Mouse (Mus musculus): ENCODE data around the gene Tubd1. TPM values are rescaled to one million over a fixed set of nuclear protein-coding genes. Genes with fewer than 3 reads are reported as not detected.

Tubd1 gene
- total and polyA plus RNA-seq, 2 experiments from 2014 or later, result 2.7 to 5.0 TPM

- H3K4me2 ChIP-seq (ENCODE audit: low read depth, low read length, poor library complexity, severe bottlenecking), result no peak overlapping the region
- no peak overlapping the region for H3K27ac ChIP-seq (ENCODE audit: low read depth, low read length)
- no peaks in the 10 kb centered on the region for H3K27me3 ChIP-seq (ENCODE audit: insufficient read depth, low read length)
- H3K4me1 ChIP-seq (ENCODE audit: insufficient read depth, low read length), result no peaks in the 10 kb centered on the region
- H3K4me3 ChIP-seq (ENCODE audit: low read depth, low read length), result no peak overlapping the region
- WGBS, result 90% methylated on average over 5 of the region's 5 CpGs
- H3K9me3 ChIP-seq (ENCODE audit: low read length), result no peaks in the 10 kb centered on the region
- ATAC-seq (ENCODE audit: low FRiP score) (no peak), DNase-seq (ENCODE audit: low spot score) (no peak)
- no peak for TF ChIP-seq CTCF (IDR thresholded peaks at IDR 0.05)
- no peaks in the 10 kb centered on the region; the same call in 1 of the 2 replicates for H3K36me3 ChIP-seq (ENCODE audit: insufficient read depth, low read length)
- H3K9ac ChIP-seq (replicated peaks; ENCODE audit: low read length, poor library complexity, severe bottlenecking), result no peak overlapping the region
Observed at GRCm38 (mm10) chr11:86598154-86598553, 53.4 kb downstream of the Tubd1 start.

DNA sequence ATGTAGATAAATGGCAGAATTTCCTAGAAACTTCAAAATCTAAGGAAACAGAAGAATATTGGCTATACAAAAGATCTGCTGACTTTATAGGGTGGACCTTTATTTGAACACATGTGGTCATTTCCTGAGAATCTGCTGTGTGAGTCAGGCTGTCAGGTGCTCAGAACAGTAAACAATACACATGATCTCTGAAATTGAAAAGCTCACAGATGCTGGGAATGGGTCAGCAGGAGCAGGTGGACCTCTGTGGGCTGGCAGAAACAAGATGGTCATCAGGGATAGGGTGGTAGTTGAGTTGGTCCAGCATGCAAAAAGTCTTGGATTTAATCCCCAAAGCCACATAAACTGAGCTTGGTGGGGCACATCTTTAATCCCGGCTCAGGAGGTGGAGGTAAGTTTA lies 53.8 kb downstream of the Tubd1 start:
- Histone ChIP-seq H3K4me3 (ENCODE audit: low read depth, low read length) (no peak overlapping the region), H3K9ac (replicated peaks; ENCODE audit: low read length, poor library complexity, severe bottlenecking) (no peak overlapping the region), H3K27ac (ENCODE audit: low read depth, low read length) (no peak overlapping the region), H3K4me1 (ENCODE audit: insufficient read depth, low read length) (no peaks in the 10 kb centered on the region), H3K4me2 (ENCODE audit: low read depth, low read length, poor library complexity, severe bottlenecking) (no peak overlapping the region), H3K9me3 (ENCODE audit: low read length) (no peaks in the 10 kb centered on the region), H3K36me3 (ENCODE audit: insufficient read depth, low read length) (no peaks in the 10 kb centered on the region; the same call in 1 of the 2 replicates), H3K27me3 (ENCODE audit: insufficient read depth, low read length) (no peaks in the 10 kb centered on the region)
- TF ChIP-seq CTCF (IDR thresholded peaks at IDR 0.05), result no peak
- 70% methylated on average over 1 of the region's 1 CpGs for WGBS
- no peak for DNase-seq (ENCODE audit: low spot score)
- no peak for ATAC-seq (ENCODE audit: low FRiP score)

DNA sequence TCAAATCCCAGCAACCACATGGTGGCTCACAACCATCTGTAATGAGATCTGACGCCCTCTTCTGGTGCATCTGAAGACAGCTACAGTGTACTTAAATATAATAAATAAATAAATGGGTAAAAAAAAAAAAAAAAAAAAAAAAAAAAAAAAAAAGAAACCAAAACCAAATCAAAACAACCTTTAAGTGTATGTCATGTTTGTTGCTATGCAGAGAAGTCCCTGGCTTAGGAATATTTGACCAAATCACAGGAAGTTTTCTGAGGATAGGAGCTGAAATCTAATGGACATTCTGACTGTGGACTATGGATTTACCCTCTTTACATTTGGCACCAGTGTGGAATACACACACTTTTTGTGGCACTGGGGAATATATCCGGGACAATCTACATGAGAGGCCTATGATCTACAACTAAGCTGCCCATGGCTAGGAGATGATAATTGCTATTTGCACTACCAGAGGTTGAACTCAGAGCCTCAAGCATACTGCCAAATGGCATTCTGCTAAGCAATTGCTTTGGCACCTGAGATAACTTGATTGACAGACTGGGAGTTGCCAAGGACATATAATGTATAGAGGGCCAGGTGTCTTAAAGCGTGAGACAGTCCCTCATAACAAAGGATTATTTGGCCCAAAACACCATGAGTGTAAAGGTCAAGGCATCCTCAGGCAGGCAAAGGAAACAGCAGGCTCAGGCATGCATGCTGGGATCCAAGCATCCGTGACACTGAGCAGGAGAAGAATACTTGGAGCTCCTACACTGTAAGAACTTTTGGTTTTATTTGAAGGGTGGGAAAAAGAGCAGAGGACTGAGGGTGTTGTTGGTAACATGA lies 54.8 kb downstream of the Tubd1 start:
- no peaks in the 10 kb centered on the region for H3K4me1 ChIP-seq (ENCODE audit: insufficient read depth, low read length)
- H3K27me3 ChIP-seq (ENCODE audit: insufficient read depth, low read length), result no peaks in the 10 kb centered on the region
- H3K36me3 ChIP-seq (ENCODE audit: insufficient read depth, low read length), result no peaks in the 10 kb centered on the region; the same call in 1 of the 2 replicates
- no peak overlapping the region for H3K4me2 ChIP-seq (ENCODE audit: low read depth, low read length, poor library complexity, severe bottlenecking)
- H3K27ac ChIP-seq (ENCODE audit: low read depth, low read length), result no peak overlapping the region
- no peaks in the 10 kb centered on the region for H3K9me3 ChIP-seq (ENCODE audit: low read length)
- no peak for TF ChIP-seq CTCF (IDR thresholded peaks at IDR 0.05)
- DNase-seq (ENCODE audit: low spot score) (no peak), ATAC-seq (ENCODE audit: low FRiP score) (no peak)
- 73% methylated on average over 4 of the region's 4 CpGs for WGBS
- H3K9ac ChIP-seq (replicated peaks; ENCODE audit: low read length, poor library complexity, severe bottlenecking), result no peak overlapping the region
- H3K4me3 ChIP-seq (ENCODE audit: low read depth, low read length), result no peak overlapping the region

DNA sequence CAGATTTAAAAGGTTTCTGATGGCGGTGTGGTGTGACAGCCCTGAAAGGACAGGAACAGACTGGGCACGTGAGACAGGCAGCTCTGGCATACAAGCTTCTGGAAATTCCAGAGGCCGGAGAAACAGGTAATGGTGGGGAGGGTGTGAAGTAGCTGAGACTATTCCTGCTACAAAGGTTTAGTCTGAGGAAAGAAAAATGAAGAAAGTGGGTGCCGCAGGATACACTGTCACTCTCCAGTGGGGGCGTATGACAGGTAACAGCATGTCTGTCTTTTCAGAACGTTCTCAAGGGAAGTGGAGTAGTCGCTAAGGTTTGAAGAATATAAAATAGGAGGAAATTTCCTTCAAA lies 55.4 kb downstream of the Tubd1 start:
- Histone ChIP-seq H3K9ac (replicated peaks; ENCODE audit: low read length, poor library complexity, severe bottlenecking) (no peak overlapping the region), H3K4me2 (ENCODE audit: low read depth, low read length, poor library complexity, severe bottlenecking) (no peak overlapping the region), H3K36me3 (ENCODE audit: insufficient read depth, low read length) (no peaks in the 10 kb centered on the region; the same call in 1 of the 2 replicates), H3K27me3 (ENCODE audit: insufficient read depth, low read length) (no peaks in the 10 kb centered on the region), H3K9me3 (ENCODE audit: low read length) (no peaks in the 10 kb centered on the region), H3K4me3 (ENCODE audit: low read depth, low read length) (no peak overlapping the region), H3K27ac (ENCODE audit: low read depth, low read length) (no peak overlapping the region), H3K4me1 (ENCODE audit: insufficient read depth, low read length) (no peaks in the 10 kb centered on the region)
- WGBS, result 92% methylated on average over 7 of the region's 7 CpGs
- no peak for ATAC-seq (ENCODE audit: low FRiP score)
- TF ChIP-seq CTCF (IDR thresholded peaks at IDR 0.05), result no peak
- DNase-seq (ENCODE audit: low spot score), result no peak

GRCm38 (mm10) chr11:86602116-86602515 lies 57.3 kb downstream of the Tubd1 start:
- H3K9ac ChIP-seq (replicated peaks; ENCODE audit: low read length, poor library complexity, severe bottlenecking), result no peak overlapping the region
- no peak overlapping the region for H3K27ac ChIP-seq (ENCODE audit: low read depth, low read length)
- H3K4me3 ChIP-seq (ENCODE audit: low read depth, low read length), result no peak overlapping the region
- 66% methylated on average over 3 of the region's 3 CpGs for WGBS
- no peaks in the 10 kb centered on the region; the same call in 1 of the 2 replicates for H3K36me3 ChIP-seq (ENCODE audit: insufficient read depth, low read length)
- no peak for TF ChIP-seq CTCF (IDR thresholded peaks at IDR 0.05)
- H3K4me2 ChIP-seq (ENCODE audit: low read depth, low read length, poor library complexity, severe bottlenecking), result no peak overlapping the region
- H3K4me1 ChIP-seq (ENCODE audit: insufficient read depth, low read length), result no peaks in the 10 kb centered on the region
- no peaks in the 10 kb centered on the region for H3K9me3 ChIP-seq (ENCODE audit: low read length)
- ATAC-seq (ENCODE audit: low FRiP score), result no peak
- no peaks in the 10 kb centered on the region for H3K27me3 ChIP-seq (ENCODE audit: insufficient read depth, low read length)
- DNase-seq (ENCODE audit: low spot score), result no peak

DNA sequence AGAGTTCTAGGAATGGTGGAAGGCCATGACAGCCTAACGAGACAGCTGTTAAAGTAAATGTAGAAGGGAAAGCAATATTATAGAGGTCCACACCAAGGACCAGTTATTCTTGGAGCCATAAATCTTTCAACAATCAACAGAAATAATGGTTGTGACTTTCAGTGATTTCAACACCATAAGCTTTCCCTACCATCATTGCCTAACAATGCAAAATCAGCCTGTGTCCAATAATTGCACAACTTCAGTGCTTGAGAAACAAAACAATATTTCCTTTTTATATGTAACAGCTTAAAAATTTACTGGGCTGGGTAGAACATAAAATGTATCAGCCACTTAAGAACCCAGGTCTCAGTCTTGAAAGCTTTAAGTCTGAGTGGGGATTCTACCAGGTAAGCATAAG lies 58.9 kb downstream of the Tubd1 start:
- ATAC-seq (ENCODE audit: low FRiP score) (no peak), DNase-seq (ENCODE audit: low spot score) (no peak)
- H3K4me2 ChIP-seq (ENCODE audit: low read depth, low read length, poor library complexity, severe bottlenecking), result no peak overlapping the region
- H3K4me3 ChIP-seq (ENCODE audit: low read depth, low read length), result no peak overlapping the region
- no peak for TF ChIP-seq CTCF (IDR thresholded peaks at IDR 0.05)
- no peak overlapping the region for H3K9ac ChIP-seq (replicated peaks; ENCODE audit: low read length, poor library complexity, severe bottlenecking)
- H3K9me3 ChIP-seq (ENCODE audit: low read length), result no peaks in the 10 kb centered on the region
- WGBS, result 100% methylated on average over 1 of the region's 1 CpGs
- H3K27me3 ChIP-seq (ENCODE audit: insufficient read depth, low read length), result no peaks in the 10 kb centered on the region
- H3K27ac ChIP-seq (ENCODE audit: low read depth, low read length), result no peak overlapping the region
- H3K36me3 ChIP-seq (ENCODE audit: insufficient read depth, low read length), result no peaks in the 10 kb centered on the region; the same call in 1 of the 2 replicates
- no peaks in the 10 kb centered on the region for H3K4me1 ChIP-seq (ENCODE audit: insufficient read depth, low read length)

Data from midbrain, postnatal 0 days (tissue).